Mouse (Mus musculus): ENCODE measurements around the gene Jtb. TPM values are rescaled to one million over a fixed set of nuclear protein-coding genes. Genes with fewer than 3 reads are reported as not detected.

The Jtb gene
- total and polyA plus RNA-seq, 2 experiments: 44.9 to 77.0 TPM

GRCm38 (mm10) chr3:90275286-90275685 lies 43.9 kb downstream of the Jtb start:
- H3K36me3 ChIP-seq (ENCODE audit: control insufficient read depth, insufficient read depth, low read length): peaks cover 9% of the 10 kb centered on the region
- WGBS: 92% methylated on average over 11 of the region's 11 CpGs
- TF ChIP-seq POLR2A (IDR thresholded peaks at IDR 0.05; ENCODE audit: extremely low read depth, insufficient read depth, low read length) (no peak), CTCF (IDR thresholded peaks at IDR 0.05; ENCODE audit: low read depth, low read length) (no peak)

GRCm38 (mm10) chr3:90276858-90277257 lies 45.5 kb downstream of the Jtb start:
- H3K36me3 ChIP-seq (ENCODE audit: control insufficient read depth, insufficient read depth, low read length): peaks cover 9% of the 10 kb centered on the region
- H3K79me2 ChIP-seq (ENCODE audit: control insufficient read depth, insufficient read depth, low read length): no peaks in the 10 kb centered on the region
- TF ChIP-seq POLR2A (IDR thresholded peaks at IDR 0.05; ENCODE audit: extremely low read depth, insufficient read depth, low read length) (no peak), CTCF (IDR thresholded peaks at IDR 0.05; ENCODE audit: low read depth, low read length) (no peak)
- H3K4me3 ChIP-seq (ENCODE audit: insufficient read depth, low read depth, low read length): no peak overlapping the region
- H3K9ac ChIP-seq (ENCODE audit: low read depth, low read length): no peak overlapping the region
- no peaks in the 10 kb centered on the region for H3K4me1 ChIP-seq (ENCODE audit: control insufficient read depth, insufficient read depth, low read length)
- no peak overlapping the region for H3K27ac ChIP-seq (replicated peaks; ENCODE audit: insufficient read depth, low read depth, low read length)
- no peaks in the 10 kb centered on the region for H3K27me3 ChIP-seq (ENCODE audit: control insufficient read depth, insufficient read depth, low read length)
- WGBS: 85% methylated on average over 16 of the region's 16 CpGs
- no peak for DNase-seq (ENCODE audit: extremely low read depth, low read depth, low spot score)

More at GRCm38 (mm10) chr3:90275286-90275685, 43.9 kb downstream of the Jtb start:
- no peaks in the 10 kb centered on the region for H3K27me3 ChIP-seq (ENCODE audit: control insufficient read depth, insufficient read depth, low read length)
- H3K27ac ChIP-seq (replicated peaks; ENCODE audit: insufficient read depth, low read depth, low read length): no peak overlapping the region
- DNase-seq (ENCODE audit: extremely low read depth, low read depth, low spot score): no peak
- H3K4me1 ChIP-seq (ENCODE audit: control insufficient read depth, insufficient read depth, low read length): no peaks in the 10 kb centered on the region
- no peak overlapping the region for H3K4me3 ChIP-seq (ENCODE audit: insufficient read depth, low read depth, low read length)
- no peak overlapping the region for H3K9ac ChIP-seq (ENCODE audit: low read depth, low read length)
- H3K79me2 ChIP-seq (ENCODE audit: control insufficient read depth, insufficient read depth, low read length): no peaks in the 10 kb centered on the region

- no peak for TF ChIP-seq POLR2A (IDR thresholded peaks at IDR 0.05; ENCODE audit: extremely low read depth, insufficient read depth, low read length)
- TF ChIP-seq CTCF (IDR thresholded peaks at IDR 0.05; ENCODE audit: low read depth, low read length): no peak
- DNase-seq (ENCODE audit: extremely low read depth, low read depth, low spot score): no peak
- Histone ChIP-seq H3K36me3 (ENCODE audit: control insufficient read depth, insufficient read depth, low read length) (peaks cover 9% of the 10 kb centered on the region), H3K79me2 (ENCODE audit: control insufficient read depth, insufficient read depth, low read length) (no peaks in the 10 kb centered on the region), H3K27me3 (ENCODE audit: control insufficient read depth, insufficient read depth, low read length) (no peaks in the 10 kb centered on the region), H3K4me1 (ENCODE audit: control insufficient read depth, insufficient read depth, low read length) (no peaks in the 10 kb centered on the region), H3K4me3 (ENCODE audit: insufficient read depth, low read depth, low read length) (no peak overlapping the region), H3K9ac (ENCODE audit: low read depth, low read length) (no peak overlapping the region), H3K27ac (replicated peaks; ENCODE audit: insufficient read depth, low read depth, low read length) (no peak overlapping the region)
- 96% methylated on average over 9 of the region's 9 CpGs for WGBS
Observed at GRCm38 (mm10) chr3:90277793-90278192, 46.4 kb downstream of the Jtb start.

GRCm38 (mm10) chr3:90278211-90278610 lies 46.8 kb downstream of the Jtb start:
- no peak for DNase-seq (ENCODE audit: extremely low read depth, low read depth, low spot score)
- Histone ChIP-seq H3K4me1 (ENCODE audit: control insufficient read depth, insufficient read depth, low read length) (no peaks in the 10 kb centered on the region), H3K36me3 (ENCODE audit: control insufficient read depth, insufficient read depth, low read length) (peaks cover 9% of the 10 kb centered on the region), H3K4me3 (ENCODE audit: insufficient read depth, low read depth, low read length) (no peak overlapping the region), H3K27me3 (ENCODE audit: control insufficient read depth, insufficient read depth, low read length) (no peaks in the 10 kb centered on the region), H3K27ac (replicated peaks; ENCODE audit: insufficient read depth, low read depth, low read length) (no peak overlapping the region), H3K9ac (ENCODE audit: low read depth, low read length) (no peak overlapping the region), H3K79me2 (ENCODE audit: control insufficient read depth, insufficient read depth, low read length) (no peaks in the 10 kb centered on the region)
- WGBS: 98% methylated on average over 10 of the region's 10 CpGs
- TF ChIP-seq CTCF (IDR thresholded peaks at IDR 0.05; ENCODE audit: low read depth, low read length): no peak
- TF ChIP-seq POLR2A (IDR thresholded peaks at IDR 0.05; ENCODE audit: extremely low read depth, insufficient read depth, low read length): no peak

GRCm38 (mm10) chr3:90279216-90279615 lies 47.8 kb downstream of the Jtb start:
- TF ChIP-seq CTCF (IDR thresholded peaks at IDR 0.05; ENCODE audit: low read depth, low read length) (no peak), POLR2A (IDR thresholded peaks at IDR 0.05; ENCODE audit: extremely low read depth, insufficient read depth, low read length) (no peak)
- no peaks in the 10 kb centered on the region for H3K79me2 ChIP-seq (ENCODE audit: control insufficient read depth, insufficient read depth, low read length)

GRCm38 (mm10) chr3:90279743-90280142 lies 48.3 kb downstream of the Jtb start:
- TF ChIP-seq CTCF (IDR thresholded peaks at IDR 0.05; ENCODE audit: low read depth, low read length): no peak
- no peak for TF ChIP-seq POLR2A (IDR thresholded peaks at IDR 0.05; ENCODE audit: extremely low read depth, insufficient read depth, low read length)
- H3K27me3 ChIP-seq (ENCODE audit: control insufficient read depth, insufficient read depth, low read length): no peaks in the 10 kb centered on the region
- no peak overlapping the region for H3K9ac ChIP-seq (ENCODE audit: low read depth, low read length)
- no peaks in the 10 kb centered on the region for H3K4me1 ChIP-seq (ENCODE audit: control insufficient read depth, insufficient read depth, low read length)
- H3K36me3 ChIP-seq (ENCODE audit: control insufficient read depth, insufficient read depth, low read length): peaks cover 7% of the 10 kb centered on the region
- DNase-seq (ENCODE audit: extremely low read depth, low read depth, low spot score): no peak
- no peak overlapping the region for H3K4me3 ChIP-seq (ENCODE audit: insufficient read depth, low read depth, low read length)
- H3K79me2 ChIP-seq (ENCODE audit: control insufficient read depth, insufficient read depth, low read length): no peaks in the 10 kb centered on the region
- 91% methylated on average over 7 of the region's 7 CpGs for WGBS
- H3K27ac ChIP-seq (replicated peaks; ENCODE audit: insufficient read depth, low read depth, low read length): no peak overlapping the region

More at GRCm38 (mm10) chr3:90279216-90279615, 47.8 kb downstream of the Jtb start:
- DNase-seq (ENCODE audit: extremely low read depth, low read depth, low spot score): no peak
- 93% methylated on average over 9 of the region's 9 CpGs for WGBS
- no peaks in the 10 kb centered on the region for H3K27me3 ChIP-seq (ENCODE audit: control insufficient read depth, insufficient read depth, low read length)
- H3K4me1 ChIP-seq (ENCODE audit: control insufficient read depth, insufficient read depth, low read length): no peaks in the 10 kb centered on the region
- peaks cover 7% of the 10 kb centered on the region for H3K36me3 ChIP-seq (ENCODE audit: control insufficient read depth, insufficient read depth, low read length)
- no peak overlapping the region for H3K9ac ChIP-seq (ENCODE audit: low read depth, low read length)
- no peak overlapping the region for H3K4me3 ChIP-seq (ENCODE audit: insufficient read depth, low read depth, low read length)
- H3K27ac ChIP-seq (replicated peaks; ENCODE audit: insufficient read depth, low read depth, low read length): no peak overlapping the region
